Mouse (Mus musculus) liver, embryonic 11.5 days (tissue): Measurements from ENCODE around the gene Ipcef1. TPM values are rescaled to one million over a fixed set of nuclear protein-coding genes. Genes with fewer than 3 reads are reported as not detected.
"Not testable (repeated sequence)": the region's sequence is repeated elsewhere in the genome, so short reads cannot be mapped to it uniquely, and the experiment has no call there.

Source experiments
- ATAC-seq: fragments of 200-750 bp; cut with Nextera tagmentation; replicated peaks from 2 replicates; pipeline ENCODE4 v1.8.0; 2017; ENCODE audit warnings: moderate number of reproducible peaks, mild to moderate bottlenecking, moderate TSS enrichment, moderate library complexity; ENCODE audit not compliant: low FRiP score
- DNase-seq: peaks from one replicate; pipeline ENCODE4 v3.0.0-alpha.2; 2017; ENCODE audit warnings: low spot score
- H3K27ac ChIP-seq: fragments of 300-500 bp; sonication (generic); 2 replicates; pipeline ENCODE4 v1.5.1; 2014; ENCODE audit warnings: mild to moderate bottlenecking, low read depth, low read length, control low read depth
- H3K27me3 ChIP-seq: fragments of 300-500 bp; sonication (generic); replicated peaks from 2 replicates; pipeline ENCODE4 v1.6.1; 2014; ENCODE audit warnings: low read length, mixed read lengths; ENCODE audit not compliant: control insufficient read depth, insufficient read depth
- H3K36me3 ChIP-seq: fragments of 300-500 bp; sonication (generic); 2 replicates; pipeline ENCODE4 v1.6.1; 2014; ENCODE audit warnings: mild to moderate bottlenecking, low read length, moderate library complexity, mixed read lengths; ENCODE audit not compliant: control insufficient read depth, insufficient read depth
- H3K4me1 ChIP-seq: fragments of 300-500 bp; sonication (generic); replicated peaks from 2 replicates; pipeline ENCODE4 v1.6.1; 2014; ENCODE audit warnings: low read length, mixed read lengths; ENCODE audit not compliant: control insufficient read depth, insufficient read depth
- H3K4me2 ChIP-seq: fragments of 300-500 bp; sonication (generic); 2 replicates; pipeline ENCODE4 v1.6.1; 2014; ENCODE audit warnings: mild to moderate bottlenecking, control low read depth, moderate library complexity
- H3K4me3 ChIP-seq: fragments of 300-500 bp; sonication (generic); 2 replicates; pipeline ENCODE4 v1.5.1; 2014; ENCODE audit warnings: low read depth, low read length, control low read depth
- H3K9ac ChIP-seq: fragments of 300-500 bp; sonication (generic); 2 replicates; pipeline ENCODE4 v1.6.1; 2014; ENCODE audit warnings: low read depth, low read length, control low read depth
- H3K9me3 ChIP-seq: fragments of 300-500 bp; sonication (generic); 2 replicates; pipeline ENCODE4 v1.6.1; 2016; ENCODE audit warnings: low read length, inconsistent platforms, mixed read lengths; ENCODE audit not compliant: control insufficient read depth
- WGBS: fragments of 180-500 bp; shearing (Covaris S2); extraction: QIAGEN DNeasy Blood & Tissue Kit; methylation state at CpG from one replicate; pipeline ENCODE4 v1.1.7; 2014; 5-methylcytosine and 5-hydroxymethylcytosine counted together
- polyA plus RNA-seq: library from polyadenylated mRNA; unstranded; fragments of >200 nt; fragmentation: Nextera tagmentation; extraction: Ambion mirVana; gene quantifications from 2 replicates; pipeline ENCODE4 v1.2.1, GENCODE M21; 2014

Ipcef1 gene
- polyA plus RNA-seq, 1 experiment from 2014 or later, result 0.47 TPM

GRCm38 (mm10) chr10:6900126-6900525, 152.2 kb downstream of the Ipcef1 start:
- H3K27ac ChIP-seq, result no peak overlapping the region
- H3K27me3 ChIP-seq, result no peaks in the 10 kb centered on the region
- H3K9ac ChIP-seq, result no peak overlapping the region
- ATAC-seq, result no peak
- WGBS, result 79% methylated on average over 4 of the region's 4 CpGs
- H3K36me3 ChIP-seq, result no peaks in the 10 kb centered on the region
- H3K4me2 ChIP-seq, result no peak overlapping the region
- no peak overlapping the region for H3K4me3 ChIP-seq
- H3K4me1 ChIP-seq, result no peaks in the 10 kb centered on the region
- no peak for DNase-seq
- H3K9me3 ChIP-seq, result no peaks in the 10 kb centered on the region

- Histone ChIP-seq H3K4me2 (no peak overlapping the region), H3K36me3 (no peaks in the 10 kb centered on the region), H3K4me1 (no peaks in the 10 kb centered on the region)
Observed at GRCm38 (mm10) chr10:6896659-6897303, 155.5 kb downstream of the Ipcef1 start.

GRCm38 (mm10) chr10:6895796-6896195, 156.5 kb downstream of the Ipcef1 start:
- 72% methylated on average over 3 of the region's 3 CpGs for WGBS
- ATAC-seq (no peak), DNase-seq (no peak)
- H3K27ac ChIP-seq, result no peak overlapping the region
- H3K27me3 ChIP-seq, result no peaks in the 10 kb centered on the region
- no peak overlapping the region for H3K4me3 ChIP-seq
- no peaks in the 10 kb centered on the region for H3K36me3 ChIP-seq
- H3K4me1 ChIP-seq, result no peaks in the 10 kb centered on the region
- no peak overlapping the region for H3K9ac ChIP-seq
- H3K9me3 ChIP-seq, result no peaks in the 10 kb centered on the region
- no peak overlapping the region for H3K4me2 ChIP-seq

More at GRCm38 (mm10) chr10:6896659-6897303, 155.5 kb downstream of the Ipcef1 start:
- DNase-seq (no peak), ATAC-seq (no peak)
- Histone ChIP-seq H3K4me3 (no peak overlapping the region), H3K27me3 (no peaks in the 10 kb centered on the region), H3K9ac (no peak overlapping the region), H3K27ac (no peak overlapping the region), H3K9me3 (no peaks in the 10 kb centered on the region)
- WGBS, result 70% methylated on average over 3 of the region's 3 CpGs

DNA sequence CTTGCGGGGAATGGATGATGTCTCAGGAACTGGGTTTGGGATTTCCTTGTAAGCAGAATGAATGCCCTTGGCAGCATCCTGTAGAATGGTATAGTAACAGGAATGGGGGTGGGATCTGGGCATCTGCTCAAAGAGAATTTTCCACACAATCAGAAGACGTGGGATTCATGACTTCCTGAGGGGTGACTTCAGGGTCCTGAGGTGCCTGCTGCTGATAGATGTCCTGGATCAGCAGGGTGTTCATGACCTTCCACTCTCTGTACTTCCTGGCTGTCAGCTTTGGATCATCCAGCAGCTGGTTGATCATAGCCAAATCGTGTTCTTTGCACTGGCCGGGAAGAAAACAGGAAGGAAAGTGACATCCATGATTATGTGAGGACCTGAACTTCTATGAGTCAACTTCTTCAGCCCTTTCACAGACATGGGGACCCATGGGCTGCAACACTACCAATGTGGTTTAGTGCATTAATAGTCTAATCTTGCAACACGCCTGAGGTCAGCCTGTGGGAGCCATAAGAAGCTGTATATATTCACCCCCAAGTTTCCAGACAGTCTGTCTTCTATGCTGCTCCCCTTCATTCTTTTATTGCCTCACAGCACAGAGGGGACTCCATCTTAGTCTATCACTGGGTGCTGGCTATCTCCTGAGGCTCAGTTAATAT, 161.8 kb downstream of the Ipcef1 start:
- Histone ChIP-seq H3K4me3 (no peak overlapping the region), H3K9me3 (no peaks in the 10 kb centered on the region), H3K27ac (no peak overlapping the region), H3K9ac (no peak overlapping the region), H3K4me1 (no peaks in the 10 kb centered on the region), H3K36me3 (no peaks in the 10 kb centered on the region), H3K27me3 (no peaks in the 10 kb centered on the region), H3K4me2 (no peak overlapping the region)
- WGBS, result 66% methylated on average over 5 of the region's 5 CpGs
- ATAC-seq, result no peak
- no peak for DNase-seq

DNA sequence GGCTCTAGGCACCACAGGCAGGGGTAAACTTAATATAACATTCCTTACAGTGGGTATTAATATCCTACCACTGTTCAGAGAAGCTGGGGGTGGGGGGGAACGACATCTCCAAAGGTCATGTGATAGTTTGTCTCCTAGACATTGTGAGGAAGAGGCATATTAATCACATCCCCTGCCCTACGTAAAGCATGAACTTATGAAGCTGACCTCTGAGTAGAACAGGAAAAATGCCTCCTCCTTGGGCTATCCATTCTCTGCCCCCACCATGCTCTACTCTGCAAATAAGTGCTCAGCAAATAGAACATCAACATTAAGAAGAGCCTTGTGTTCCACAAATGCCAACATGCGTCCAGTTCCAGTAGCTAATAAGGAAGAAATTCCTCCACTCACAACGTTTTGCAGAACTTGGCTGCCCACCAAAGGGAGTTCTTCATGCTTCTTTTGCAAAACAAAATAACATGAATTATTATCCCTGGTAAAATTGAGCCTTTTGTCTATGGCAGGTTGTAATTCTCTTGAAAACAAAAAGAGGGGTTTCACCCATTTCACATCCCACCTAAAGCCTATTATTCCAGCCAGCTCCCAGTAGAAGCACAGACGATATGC, 162.5 kb downstream of the Ipcef1 start:
- 59% methylated on average over 5 of the region's 5 CpGs for WGBS
- Histone ChIP-seq H3K4me2 (no peak overlapping the region), H3K9ac (no peak overlapping the region), H3K4me1 (no peaks in the 10 kb centered on the region), H3K36me3 (no peaks in the 10 kb centered on the region), H3K27me3 (no peaks in the 10 kb centered on the region), H3K4me3 (no peak overlapping the region), H3K27ac (no peak overlapping the region), H3K9me3 (no peaks in the 10 kb centered on the region)
- no peak for DNase-seq
- ATAC-seq, result no peak

DNA sequence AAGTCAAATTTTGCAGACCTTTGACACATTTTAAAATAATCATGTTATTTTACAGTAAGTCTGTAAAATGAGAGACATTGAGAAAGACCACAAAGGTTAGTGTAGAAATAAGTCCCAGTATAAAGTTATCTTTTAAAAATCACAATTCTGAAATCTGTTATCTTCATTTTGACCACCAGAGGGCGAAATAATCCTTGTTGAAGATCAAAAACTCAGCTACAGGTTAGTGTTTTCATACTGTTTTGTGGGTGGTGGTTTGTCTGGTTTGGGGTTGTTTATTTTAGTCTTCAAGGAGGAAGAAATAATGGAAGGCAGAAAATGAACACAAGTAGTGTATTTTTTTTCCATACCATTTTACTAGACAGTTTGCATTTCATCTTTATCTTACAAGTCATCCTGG, 166.8 kb downstream of the Ipcef1 start:
- no peaks in the 10 kb centered on the region for H3K36me3 ChIP-seq
- no peak overlapping the region for H3K4me2 ChIP-seq
- no peak overlapping the region for H3K9ac ChIP-seq
- DNase-seq (no peak), ATAC-seq (no peak)
- H3K9me3 ChIP-seq, result no peaks in the 10 kb centered on the region
- WGBS, result 2% methylated on average over 1 of the region's 1 CpGs
- no peak overlapping the region for H3K27ac ChIP-seq
- H3K27me3 ChIP-seq, result no peaks in the 10 kb centered on the region
- H3K4me3 ChIP-seq, result no peak overlapping the region
- H3K4me1 ChIP-seq, result no peaks in the 10 kb centered on the region

- ATAC-seq, H3K4me1 ChIP-seq, H3K36me3 ChIP-seq, H3K9me3 ChIP-seq, H3K4me2 ChIP-seq, H3K4me3 ChIP-seq, H3K9ac ChIP-seq, H3K27me3 ChIP-seq, DNase-seq, H3K27ac ChIP-seq: not testable (repeated sequence)
- 90% methylated on average over 1 of the region's 1 CpGs for WGBS
Observed at GRCm38 (mm10) chr10:6882041-6882440, 170.2 kb downstream of the Ipcef1 start.

GRCm38 (mm10) chr10:6878276-6878881, 173.9 kb downstream of the Ipcef1 start:
- Histone ChIP-seq H3K27me3 (no peaks in the 10 kb centered on the region), H3K4me1 (no peaks in the 10 kb centered on the region), H3K9me3 (no peaks in the 10 kb centered on the region), H3K4me3 (no peak overlapping the region), H3K4me2 (no peak overlapping the region), H3K36me3 (no peaks in the 10 kb centered on the region), H3K27ac (no peak overlapping the region), H3K9ac (no peak overlapping the region)
- no peak for DNase-seq
- WGBS, result 81% methylated on average over 2 of the region's 2 CpGs
- ATAC-seq, result no peak
